Mouse (Mus musculus) forebrain, embryonic 11.5 days (tissue): ENCODE measurements around the gene Rab29. TPM values are rescaled to one million over a fixed set of nuclear protein-coding genes. Genes with fewer than 3 reads are reported as not detected.

Experiments used
- ATAC-seq: fragments of 200-750 bp; cut with Nextera tagmentation; replicated peaks from 2 replicates; pipeline ENCODE4 v1.8.0; 2017; ENCODE audit warnings: moderate TSS enrichment; ENCODE audit not compliant: low FRiP score
- DNase-seq: peaks from one replicate; pipeline ENCODE4 v3.0.0-alpha.2; 2017; ENCODE audit warnings: low spot score
- H3K27ac ChIP-seq: fragments of 300-500 bp; sonication (generic); 2 replicates; pipeline ENCODE4 v1.5.1; 2014; ENCODE audit warnings: low read depth, low read length
- H3K27me3 ChIP-seq: fragments of 300-500 bp; sonication (generic); 2 replicates; pipeline ENCODE4 v1.6.1; 2014; ENCODE audit warnings: mild to moderate bottlenecking, low read length, mixed read lengths; ENCODE audit not compliant: control insufficient read depth, insufficient read depth
- H3K36me3 ChIP-seq: fragments of 300-500 bp; sonication (generic); 2 replicates; pipeline ENCODE4 v1.6.1; 2014; ENCODE audit warnings: mild to moderate bottlenecking, low read length, moderate library complexity, mixed read lengths; ENCODE audit not compliant: control insufficient read depth, insufficient read depth
- H3K4me1 ChIP-seq: fragments of 300-500 bp; sonication (generic); replicated peaks from 2 replicates; pipeline ENCODE4 v1.6.1; 2014; ENCODE audit warnings: low read length, mixed read lengths; ENCODE audit not compliant: control insufficient read depth, insufficient read depth
- H3K4me2 ChIP-seq: fragments of 300-500 bp; sonication (generic); 2 replicates; pipeline ENCODE4 v1.6.1; 2014; ENCODE audit warnings: low read depth, mild to moderate bottlenecking, low read length, moderate library complexity, mixed read lengths; ENCODE audit not compliant: severe bottlenecking
- H3K4me3 ChIP-seq: fragments of 300-500 bp; sonication (generic); 2 replicates; pipeline ENCODE4 v1.5.1; 2014; ENCODE audit warnings: low read depth, low read length
- H3K9ac ChIP-seq: fragments of 300-500 bp; sonication (generic); 2 replicates; pipeline ENCODE4 v1.6.1; 2014; ENCODE audit warnings: low read length
- H3K9me3 ChIP-seq: fragments of 300-500 bp; sonication (generic); 2 replicates; pipeline ENCODE4 v1.6.1; 2016; ENCODE audit warnings: low read length, mixed read lengths; ENCODE audit not compliant: control insufficient read depth
- WGBS: fragments of 180-500 bp; shearing (Covaris S2); extraction: QIAGEN DNeasy Blood & Tissue Kit; methylation state at CpG from one replicate; pipeline ENCODE4 v1.1.7; 2014; 5-methylcytosine and 5-hydroxymethylcytosine counted together
- polyA plus RNA-seq: library from polyadenylated mRNA; unstranded; fragments of >200 nt; fragmentation: Nextera tagmentation; extraction: Ambion mirVana; gene quantifications from 2 replicates; pipeline ENCODE4 v1.2.1, GENCODE M21; 2014

The Rab29 gene
- polyA plus RNA-seq, 1 experiment from 2014 or later = 15.2 TPM

DNA sequence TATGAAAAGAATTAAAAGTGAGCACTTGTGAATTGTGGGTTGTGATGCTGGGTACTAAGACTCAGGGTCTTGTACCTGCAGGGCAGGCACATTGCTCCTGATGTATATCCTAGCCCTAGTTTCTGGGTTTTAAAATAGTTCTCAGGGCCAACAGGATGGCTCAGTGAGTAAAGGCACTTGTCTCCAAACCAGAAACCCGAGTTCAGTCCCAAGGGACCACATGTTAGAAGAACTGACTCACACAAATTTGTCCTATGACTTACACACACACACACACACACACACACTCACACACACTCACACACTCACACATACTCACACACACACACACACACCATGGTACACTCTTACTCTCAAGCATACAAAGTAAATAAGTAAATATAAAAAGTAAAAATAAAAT, 5.8 kb downstream of the Rab29 start:
- H3K4me3 ChIP-seq = no peak overlapping the region
- DNase-seq (no peak), ATAC-seq (no peak)
- no peaks in the 10 kb centered on the region for H3K27me3 ChIP-seq
- no peak overlapping the region for H3K9ac ChIP-seq
- WGBS = 77% methylated on average over 1 of the region's 1 CpGs
- H3K36me3 ChIP-seq = no peaks in the 10 kb centered on the region
- H3K9me3 ChIP-seq = no peaks in the 10 kb centered on the region
- no peaks in the 10 kb centered on the region; the same call in 1 of the 2 replicates for H3K4me1 ChIP-seq
- H3K4me2 ChIP-seq = no peak overlapping the region
- H3K27ac ChIP-seq = no peak overlapping the region

- Histone ChIP-seq H3K27me3 (no peaks in the 10 kb centered on the region), H3K27ac (no peak overlapping the region), H3K4me1 (no peaks in the 10 kb centered on the region), H3K4me2 (no peak overlapping the region), H3K4me3 (no peak overlapping the region), H3K9ac (no peak overlapping the region), H3K36me3 (no peaks in the 10 kb centered on the region), H3K9me3 (no peaks in the 10 kb centered on the region)
- WGBS = 71% methylated on average over 2 of the region's 2 CpGs
- DNase-seq (no peak), ATAC-seq (no peak)
These were observed 12.8 kb downstream of the Rab29 start for GRCm38 (mm10) chr1:131879816-131880215.

DNA sequence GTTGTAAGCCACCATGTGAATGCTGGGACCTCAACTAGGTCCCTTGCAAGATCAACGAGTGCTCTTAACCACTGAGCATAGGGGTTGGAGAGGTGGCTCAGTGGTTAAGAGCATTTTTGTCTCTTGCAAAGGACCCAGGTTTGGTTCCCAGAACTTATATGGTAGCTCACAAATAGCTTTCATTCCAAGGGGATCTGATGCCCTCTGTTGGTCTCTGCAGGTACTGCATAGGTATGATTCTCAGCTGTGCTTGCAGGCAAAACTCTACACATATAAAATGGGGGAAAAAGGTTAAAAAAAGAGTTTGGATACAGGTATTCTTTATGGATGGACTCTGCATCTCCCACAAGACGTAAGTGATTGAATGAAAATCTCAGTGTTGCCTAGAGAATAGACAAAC, 15.8 kb downstream of the Rab29 start:
- Histone ChIP-seq H3K27me3 (no peaks in the 10 kb centered on the region), H3K36me3 (no peaks in the 10 kb centered on the region), H3K9me3 (no peaks in the 10 kb centered on the region), H3K9ac (no peak overlapping the region), H3K4me1 (no peaks in the 10 kb centered on the region), H3K4me3 (no peak overlapping the region), H3K4me2 (no peak overlapping the region), H3K27ac (no peak overlapping the region)
- DNase-seq (no peak), ATAC-seq (no peak)
- WGBS = 70% methylated on average over 2 of the region's 2 CpGs

GRCm38 (mm10) chr1:131886173-131886572, 19.1 kb downstream of the Rab29 start:
- H3K27ac ChIP-seq = no peak overlapping the region
- H3K4me2 ChIP-seq = no peak overlapping the region
- no peaks in the 10 kb centered on the region for H3K27me3 ChIP-seq
- no peaks in the 10 kb centered on the region for H3K36me3 ChIP-seq
- no peak for ATAC-seq
- no peaks in the 10 kb centered on the region for H3K9me3 ChIP-seq
- DNase-seq = no peak
- WGBS = 57% methylated on average over 2 of the region's 2 CpGs
- no peak overlapping the region for H3K9ac ChIP-seq
- H3K4me3 ChIP-seq = no peak overlapping the region
- no peaks in the 10 kb centered on the region for H3K4me1 ChIP-seq

DNA sequence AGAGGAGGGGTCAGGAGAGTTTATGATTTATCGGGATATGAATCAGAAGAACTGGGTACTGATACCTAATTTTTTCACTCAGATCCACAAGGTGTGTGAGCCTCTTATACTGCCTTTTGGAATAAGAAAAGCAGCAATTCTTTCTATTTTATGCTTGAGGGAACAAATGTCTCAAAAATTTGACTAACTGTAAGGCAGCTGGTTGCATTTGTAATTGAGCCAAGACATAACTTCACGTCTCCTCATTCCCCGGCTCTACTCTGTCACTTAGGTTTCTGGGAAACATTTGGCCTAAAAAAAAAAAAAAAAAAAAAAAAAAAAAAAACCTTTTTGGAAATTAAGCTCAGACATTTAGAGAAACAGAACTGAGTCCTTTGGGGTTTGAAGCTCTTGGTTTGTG, 19.6 kb downstream of the Rab29 start:
- no peak overlapping the region for H3K27ac ChIP-seq
- H3K27me3 ChIP-seq = no peaks in the 10 kb centered on the region
- 85% methylated on average over 3 of the region's 3 CpGs for WGBS
- H3K4me1 ChIP-seq = no peaks in the 10 kb centered on the region
- no peak overlapping the region for H3K4me2 ChIP-seq
- DNase-seq (no peak), ATAC-seq (no peak)
- no peaks in the 10 kb centered on the region for H3K9me3 ChIP-seq
- no peak overlapping the region for H3K4me3 ChIP-seq
- no peak overlapping the region for H3K9ac ChIP-seq
- H3K36me3 ChIP-seq = no peaks in the 10 kb centered on the region

DNA sequence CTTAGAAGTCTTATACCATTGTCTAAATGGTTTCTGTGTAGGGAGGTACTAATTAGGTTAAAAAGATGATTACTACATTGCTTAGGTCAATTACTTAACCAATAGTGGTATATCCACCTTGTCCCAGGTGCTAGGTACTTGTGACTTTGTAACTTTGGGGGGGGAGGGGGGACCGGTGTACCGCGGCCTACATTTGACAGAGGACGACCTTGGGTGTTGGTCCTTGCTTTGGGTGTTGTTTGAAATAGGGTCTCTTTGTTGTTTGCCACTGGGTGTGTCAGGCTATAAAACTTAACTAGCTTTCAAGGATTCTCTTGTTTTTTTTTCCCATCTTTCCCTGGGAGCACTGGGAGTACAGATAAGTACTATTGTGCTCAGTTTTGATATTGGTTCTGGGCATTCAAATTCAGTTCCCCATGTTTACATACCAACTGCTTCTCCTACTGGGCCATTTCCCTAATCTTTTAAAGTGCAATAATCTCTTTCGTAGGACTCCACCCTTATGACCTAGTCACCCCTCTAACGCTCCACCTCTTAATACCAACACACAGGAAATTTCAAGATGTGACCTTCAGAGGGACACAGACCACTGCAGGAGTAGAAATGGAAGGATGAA, 23.1 kb downstream of the Rab29 start:
- H3K4me3 ChIP-seq = no peak overlapping the region
- no peak for ATAC-seq

DNA sequence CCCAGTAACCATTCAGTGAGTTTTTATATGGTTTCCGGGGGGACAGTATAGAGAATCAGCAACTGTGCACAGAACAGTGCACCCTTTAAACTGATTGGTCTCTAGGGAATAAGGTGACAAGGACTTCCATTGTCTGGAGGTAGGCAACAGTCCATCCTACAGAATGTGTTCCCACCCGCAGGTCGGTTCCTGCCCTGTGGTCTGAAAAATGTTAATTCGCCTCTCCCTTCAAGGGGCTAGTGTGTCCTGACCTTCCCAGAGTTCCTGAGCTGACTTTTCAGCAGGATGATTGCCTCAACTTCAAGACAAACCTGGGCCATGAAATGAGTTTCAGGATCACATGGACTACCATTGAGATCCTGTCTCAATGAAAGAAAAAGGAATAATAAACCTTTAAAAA, 24.4 kb downstream of the Rab29 start:
- DNase-seq (no peak), ATAC-seq (no peak)
- Histone ChIP-seq H3K27me3 (no peaks in the 10 kb centered on the region), H3K36me3 (no peaks in the 10 kb centered on the region), H3K9me3 (no peaks in the 10 kb centered on the region), H3K4me2 (no peak overlapping the region), H3K27ac (no peak overlapping the region), H3K4me1 (no peaks in the 10 kb centered on the region), H3K4me3 (no peak overlapping the region), H3K9ac (no peak overlapping the region)
- 66% methylated on average over 4 of the region's 4 CpGs for WGBS

More for the DNA sequence above, 23.1 kb downstream of the Rab29 start:
- no peaks in the 10 kb centered on the region for H3K27me3 ChIP-seq
- WGBS = 79% methylated on average over 6 of the region's 6 CpGs
- no peak overlapping the region for H3K27ac ChIP-seq
- H3K9me3 ChIP-seq = no peaks in the 10 kb centered on the region
- no peaks in the 10 kb centered on the region for H3K4me1 ChIP-seq
- DNase-seq = no peak
- H3K36me3 ChIP-seq = no peaks in the 10 kb centered on the region
- no peak overlapping the region for H3K4me2 ChIP-seq
- no peak overlapping the region for H3K9ac ChIP-seq

DNA sequence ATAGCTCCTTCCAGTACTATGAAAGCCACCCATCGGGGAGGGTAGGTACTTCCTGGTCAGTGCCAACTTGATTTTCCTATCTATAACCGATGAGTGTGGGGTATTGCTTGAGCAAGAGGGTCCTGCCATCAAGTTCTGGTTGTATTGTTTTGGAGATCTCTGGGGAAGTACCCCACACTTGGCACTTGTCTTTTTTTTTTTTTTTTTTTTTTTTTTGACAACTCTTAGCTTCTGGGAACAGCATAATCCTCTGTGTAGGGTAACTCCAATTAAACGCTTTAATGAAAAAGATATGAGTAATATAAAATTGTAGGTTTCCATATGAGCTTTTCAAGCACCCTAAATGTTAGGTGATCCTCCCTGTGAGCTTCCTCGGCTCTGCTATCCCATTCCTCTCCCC, 35.7 kb downstream of the Rab29 start:
- Histone ChIP-seq H3K27me3 (no peaks in the 10 kb centered on the region), H3K27ac (no peak overlapping the region), H3K9me3 (no peaks in the 10 kb centered on the region), H3K36me3 (no peaks in the 10 kb centered on the region), H3K4me1 (no peaks in the 10 kb centered on the region), H3K9ac (no peak overlapping the region), H3K4me2 (no peak overlapping the region), H3K4me3 (no peak overlapping the region)
- WGBS = 92% methylated on average over 4 of the region's 4 CpGs
- ATAC-seq (no peak), DNase-seq (no peak)

GRCm38 (mm10) chr1:131903251-131903650, 36.2 kb downstream of the Rab29 start:
- WGBS = 90% methylated on average over 7 of the region's 7 CpGs
- H3K4me2 ChIP-seq = no peak overlapping the region
- ATAC-seq = no peak

More at GRCm38 (mm10) chr1:131903251-131903650, 36.2 kb downstream of the Rab29 start:
- H3K4me1 ChIP-seq = no peaks in the 10 kb centered on the region
- no peak for DNase-seq
- no peak overlapping the region for H3K27ac ChIP-seq
- no peaks in the 10 kb centered on the region for H3K27me3 ChIP-seq
- H3K9ac ChIP-seq = no peak overlapping the region
- no peak overlapping the region for H3K4me3 ChIP-seq
- H3K9me3 ChIP-seq = no peaks in the 10 kb centered on the region
- no peaks in the 10 kb centered on the region for H3K36me3 ChIP-seq
